Mouse (Mus musculus): ENCODE measurements around the gene Slc25a13. TPM values are rescaled to one million over a fixed set of nuclear protein-coding genes. Genes with fewer than 3 reads are reported as not detected.
A peak's percentile ranks its signal among the peaks of the same experiment; 100 is the strongest.

The Slc25a13 gene
- polyA plus RNA-seq, 1 experiment from 2014 or later, result 42.8 TPM

GRCm38 (mm10) chr6:6134935-6135334 is 82.0 kb downstream of the Slc25a13 start:
- Histone ChIP-seq H3K27me3 (ENCODE audit: control insufficient read depth, insufficient read depth, low read length) (no peaks in the 10 kb centered on the region), H3K36me3 (replicated peaks; ENCODE audit: control insufficient read depth, insufficient read depth, low read depth, low read length) (no peaks in the 10 kb centered on the region), H3K4me2 (ENCODE audit: low read depth, low read length) (no peak overlapping the region), H3K4me3 (ENCODE audit: low read depth, low read length) (no peak overlapping the region), H3K9me3 (replicated peaks; ENCODE audit: control insufficient read depth, low read length) (no peaks in the 10 kb centered on the region), H3K4me1 (ENCODE audit: control insufficient read depth, insufficient read depth, low read length) (no peaks in the 10 kb centered on the region), H3K27ac (replicated peaks; ENCODE audit: low read depth, low read length) (no peak overlapping the region), H3K9ac (replicated peaks; ENCODE audit: low read length) (no peak overlapping the region)
- 89% methylated on average over 4 of the region's 4 CpGs for WGBS
- DNase-seq (ENCODE audit: low spot score) (no peak), ATAC-seq (replicated peaks; ENCODE audit: insufficient number of reproducible peaks, low FRiP score, low TSS enrichment, low read depth) (no peak)

DNA sequence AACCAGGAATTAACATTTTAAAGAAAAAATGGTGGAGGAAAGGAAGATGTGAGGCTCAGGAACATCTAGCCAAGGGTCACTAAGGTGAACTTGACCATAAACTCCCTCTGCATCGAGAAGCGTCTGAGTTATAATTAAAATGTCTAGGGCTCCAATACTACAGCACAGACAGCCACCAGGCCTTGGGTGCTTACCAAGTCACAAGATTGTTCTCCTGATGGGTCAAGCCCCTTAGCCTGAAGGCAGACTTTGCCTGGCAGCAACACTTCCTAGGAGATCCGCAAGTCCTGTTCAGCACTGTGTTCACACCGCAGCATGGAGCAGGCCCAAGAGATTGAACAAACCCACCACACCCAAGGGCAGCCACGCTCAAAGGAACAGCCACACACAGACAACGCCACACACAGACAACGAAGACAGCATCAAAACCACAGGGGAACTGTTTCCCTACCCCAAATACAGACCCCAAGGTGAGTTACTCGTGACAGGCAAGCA is 83.4 kb downstream of the Slc25a13 start:
- 86% methylated on average over 8 of the region's 8 CpGs for WGBS
- Histone ChIP-seq H3K27me3 (ENCODE audit: control insufficient read depth, insufficient read depth, low read length) (no peaks in the 10 kb centered on the region), H3K4me1 (ENCODE audit: control insufficient read depth, insufficient read depth, low read length) (no peaks in the 10 kb centered on the region), H3K27ac (replicated peaks; ENCODE audit: low read depth, low read length) (no peak overlapping the region), H3K4me3 (ENCODE audit: low read depth, low read length) (no peak overlapping the region), H3K9ac (replicated peaks; ENCODE audit: low read length) (no peak overlapping the region), H3K9me3 (replicated peaks; ENCODE audit: control insufficient read depth, low read length) (no peaks in the 10 kb centered on the region), H3K4me2 (ENCODE audit: low read depth, low read length) (no peak overlapping the region), H3K36me3 (replicated peaks; ENCODE audit: control insufficient read depth, insufficient read depth, low read depth, low read length) (no peaks in the 10 kb centered on the region)
- ATAC-seq (replicated peaks; ENCODE audit: insufficient number of reproducible peaks, low FRiP score, low TSS enrichment, low read depth), result no peak
- no peak for DNase-seq (ENCODE audit: low spot score)

DNA sequence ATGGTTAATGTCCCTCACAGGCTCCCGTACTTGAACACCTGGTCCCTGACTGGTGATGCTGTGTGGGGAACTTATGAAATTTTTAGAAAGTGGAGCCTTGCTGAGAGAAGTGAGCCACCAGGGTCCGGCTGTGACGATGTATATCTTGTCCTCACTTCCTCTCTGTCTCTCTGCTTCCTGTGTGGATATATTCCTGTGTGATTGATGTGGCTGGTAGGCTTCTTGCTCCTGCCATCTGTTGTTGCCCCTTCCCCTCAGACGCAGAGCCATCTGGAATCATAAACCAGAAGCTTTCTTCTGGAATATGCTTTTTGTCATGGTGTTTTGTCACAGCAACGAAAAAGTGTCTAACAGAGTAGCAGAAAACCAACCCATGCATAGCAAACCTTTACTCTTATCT is 84.9 kb downstream of the Slc25a13 start:
- Histone ChIP-seq H3K4me1 (ENCODE audit: control insufficient read depth, insufficient read depth, low read length) (no peaks in the 10 kb centered on the region), H3K4me3 (ENCODE audit: low read depth, low read length) (no peak overlapping the region), H3K36me3 (replicated peaks; ENCODE audit: control insufficient read depth, insufficient read depth, low read depth, low read length) (no peaks in the 10 kb centered on the region), H3K27ac (replicated peaks; ENCODE audit: low read depth, low read length) (no peak overlapping the region), H3K9me3 (replicated peaks; ENCODE audit: control insufficient read depth, low read length) (no peaks in the 10 kb centered on the region), H3K4me2 (ENCODE audit: low read depth, low read length) (no peak overlapping the region), H3K27me3 (ENCODE audit: control insufficient read depth, insufficient read depth, low read length) (no peaks in the 10 kb centered on the region), H3K9ac (replicated peaks; ENCODE audit: low read length) (no peak overlapping the region)
- 69% methylated on average over 5 of the region's 5 CpGs for WGBS
- no peak for DNase-seq (ENCODE audit: low spot score)
- no peak for ATAC-seq (replicated peaks; ENCODE audit: insufficient number of reproducible peaks, low FRiP score, low TSS enrichment, low read depth)

- no peaks in the 10 kb centered on the region for H3K4me1 ChIP-seq (ENCODE audit: control insufficient read depth, insufficient read depth, low read length)
- WGBS, result 91% methylated on average over 3 of the region's 3 CpGs
- H3K27ac ChIP-seq (replicated peaks; ENCODE audit: low read depth, low read length), result no peak overlapping the region
- no peaks in the 10 kb centered on the region for H3K36me3 ChIP-seq (replicated peaks; ENCODE audit: control insufficient read depth, insufficient read depth, low read depth, low read length)
- no peaks in the 10 kb centered on the region for H3K9me3 ChIP-seq (replicated peaks; ENCODE audit: control insufficient read depth, low read length)
- H3K4me3 ChIP-seq (ENCODE audit: low read depth, low read length), result no peak overlapping the region
- no peak for ATAC-seq (replicated peaks; ENCODE audit: insufficient number of reproducible peaks, low FRiP score, low TSS enrichment, low read depth)
- H3K9ac ChIP-seq (replicated peaks; ENCODE audit: low read length), result no peak overlapping the region
- no peak for DNase-seq (ENCODE audit: low spot score)
- H3K27me3 ChIP-seq (ENCODE audit: control insufficient read depth, insufficient read depth, low read length), result no peaks in the 10 kb centered on the region
- no peak overlapping the region for H3K4me2 ChIP-seq (ENCODE audit: low read depth, low read length)
These were observed 91.4 kb downstream of the Slc25a13 start for GRCm38 (mm10) chr6:6125620-6126019.

- H3K4me2 ChIP-seq (ENCODE audit: low read depth, low read length), result no peak overlapping the region
- H3K36me3 ChIP-seq (replicated peaks; ENCODE audit: control insufficient read depth, insufficient read depth, low read depth, low read length), result no peaks in the 10 kb centered on the region
- no peaks in the 10 kb centered on the region for H3K9me3 ChIP-seq (replicated peaks; ENCODE audit: control insufficient read depth, low read length)
- WGBS, result 88% methylated on average over 5 of the region's 5 CpGs
- no peak overlapping the region for H3K4me3 ChIP-seq (ENCODE audit: low read depth, low read length)
- no peak overlapping the region for H3K9ac ChIP-seq (replicated peaks; ENCODE audit: low read length)
- DNase-seq (ENCODE audit: low spot score) (no peak), ATAC-seq (replicated peaks; ENCODE audit: insufficient number of reproducible peaks, low FRiP score, low TSS enrichment, low read depth) (no peak)
- no peak overlapping the region for H3K27ac ChIP-seq (replicated peaks; ENCODE audit: low read depth, low read length)
- no peaks in the 10 kb centered on the region for H3K4me1 ChIP-seq (ENCODE audit: control insufficient read depth, insufficient read depth, low read length)
- H3K27me3 ChIP-seq (ENCODE audit: control insufficient read depth, insufficient read depth, low read length), result no peaks in the 10 kb centered on the region
These were observed 95.1 kb downstream of the Slc25a13 start for GRCm38 (mm10) chr6:6121904-6122303.

DNA sequence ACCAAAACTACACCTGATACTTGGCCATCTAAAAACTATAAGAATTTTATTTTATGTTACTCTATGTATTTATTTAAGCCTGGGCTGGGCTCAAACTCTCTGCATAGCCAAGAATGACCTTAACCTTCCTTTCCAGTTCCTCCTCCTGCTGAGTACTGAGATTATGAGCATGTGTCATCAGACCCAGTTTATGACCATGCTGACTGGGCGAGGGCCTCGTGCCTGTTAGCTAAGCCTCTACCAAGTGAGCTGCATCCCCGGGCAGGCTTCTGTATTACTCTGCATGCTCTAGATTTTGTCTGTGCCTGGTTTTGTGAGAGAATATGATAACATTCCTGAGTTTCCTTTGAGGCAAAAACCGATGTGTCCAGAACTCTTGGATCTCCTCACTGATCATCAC is 96.1 kb downstream of the Slc25a13 start:
- DNase-seq (ENCODE audit: low spot score) (no peak), ATAC-seq (replicated peaks; ENCODE audit: insufficient number of reproducible peaks, low FRiP score, low TSS enrichment, low read depth) (no peak)
- H3K4me3 ChIP-seq (ENCODE audit: low read depth, low read length), result no peak overlapping the region
- H3K27ac ChIP-seq (replicated peaks; ENCODE audit: low read depth, low read length), result no peak overlapping the region
- no peaks in the 10 kb centered on the region for H3K4me1 ChIP-seq (ENCODE audit: control insufficient read depth, insufficient read depth, low read length)
- H3K36me3 ChIP-seq (replicated peaks; ENCODE audit: control insufficient read depth, insufficient read depth, low read depth, low read length), result no peaks in the 10 kb centered on the region
- no peaks in the 10 kb centered on the region for H3K27me3 ChIP-seq (ENCODE audit: control insufficient read depth, insufficient read depth, low read length)
- WGBS, result 79% methylated on average over 4 of the region's 4 CpGs
- no peak overlapping the region for H3K4me2 ChIP-seq (ENCODE audit: low read depth, low read length)
- H3K9me3 ChIP-seq (replicated peaks; ENCODE audit: control insufficient read depth, low read length), result no peaks in the 10 kb centered on the region
- no peak overlapping the region for H3K9ac ChIP-seq (replicated peaks; ENCODE audit: low read length)

GRCm38 (mm10) chr6:6115771-6116170 is 101.2 kb downstream of the Slc25a13 start:
- no peak for ATAC-seq (replicated peaks; ENCODE audit: insufficient number of reproducible peaks, low FRiP score, low TSS enrichment, low read depth)

DNA sequence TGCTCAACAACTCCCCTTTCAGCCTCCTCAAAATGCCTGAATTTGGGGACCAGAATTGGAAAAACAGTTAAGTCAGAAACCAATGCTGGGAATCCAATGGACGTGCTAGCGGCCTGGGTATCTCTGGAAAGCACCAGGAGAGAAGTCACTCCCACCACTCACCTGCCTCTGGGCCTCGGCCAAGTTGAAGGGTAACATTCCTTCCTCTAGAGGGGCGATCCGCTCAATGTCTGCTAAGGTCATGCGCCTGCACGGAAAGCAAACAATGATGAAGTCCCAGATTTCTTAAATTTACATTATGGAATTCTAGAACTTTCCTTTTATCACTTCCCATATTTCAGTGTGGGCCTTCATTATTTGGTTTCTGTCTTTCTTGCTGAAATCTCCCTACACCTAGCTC is 103.2 kb downstream of the Slc25a13 start:
- 79% methylated on average over 7 of the region's 7 CpGs for WGBS
- Histone ChIP-seq H3K36me3 (replicated peaks; ENCODE audit: control insufficient read depth, insufficient read depth, low read depth, low read length) (no peaks in the 10 kb centered on the region), H3K27me3 (ENCODE audit: control insufficient read depth, insufficient read depth, low read length) (no peaks in the 10 kb centered on the region), H3K4me1 (ENCODE audit: control insufficient read depth, insufficient read depth, low read length) (no peaks in the 10 kb centered on the region), H3K9ac (replicated peaks; ENCODE audit: low read length) (no peak overlapping the region), H3K9me3 (replicated peaks; ENCODE audit: control insufficient read depth, low read length) (no peaks in the 10 kb centered on the region), H3K4me3 (ENCODE audit: low read depth, low read length) (no peak overlapping the region), H3K4me2 (ENCODE audit: low read depth, low read length) (no peak overlapping the region), H3K27ac (replicated peaks; ENCODE audit: low read depth, low read length) (no peak overlapping the region)
- ATAC-seq (replicated peaks; ENCODE audit: insufficient number of reproducible peaks, low FRiP score, low TSS enrichment, low read depth), result no peak
- peak; percentile 50 for DNase-seq (ENCODE audit: low spot score)

More at GRCm38 (mm10) chr6:6115771-6116170, 101.2 kb downstream of the Slc25a13 start:
- no peak overlapping the region for H3K4me2 ChIP-seq (ENCODE audit: low read depth, low read length)
- H3K4me3 ChIP-seq (ENCODE audit: low read depth, low read length), result no peak overlapping the region
- 77% methylated on average over 8 of the region's 8 CpGs for WGBS
- H3K4me1 ChIP-seq (ENCODE audit: control insufficient read depth, insufficient read depth, low read length), result no peaks in the 10 kb centered on the region
- no peaks in the 10 kb centered on the region for H3K9me3 ChIP-seq (replicated peaks; ENCODE audit: control insufficient read depth, low read length)
- no peaks in the 10 kb centered on the region for H3K36me3 ChIP-seq (replicated peaks; ENCODE audit: control insufficient read depth, insufficient read depth, low read depth, low read length)
- no peak overlapping the region for H3K9ac ChIP-seq (replicated peaks; ENCODE audit: low read length)
- no peak for DNase-seq (ENCODE audit: low spot score)
- no peaks in the 10 kb centered on the region for H3K27me3 ChIP-seq (ENCODE audit: control insufficient read depth, insufficient read depth, low read length)
- H3K27ac ChIP-seq (replicated peaks; ENCODE audit: low read depth, low read length), result no peak overlapping the region

All from embryonic facial prominence, embryonic 11.5 days (tissue).